Mouse (Mus musculus): ENCODE measurements at regions not wholly inside any gene's neighbourhood (a gene's known extent, or its start where the extent isn't known, plus 50 kb on each side); places are given as distances from the start of the nearest gene placed in this dataset.
A peak's percentile ranks its signal among the peaks of the same experiment; 100 is the strongest.

- peak; percentile 71; the same call in 1 of the 2 replicates for ATAC-seq (ENCODE audit: low read depth)
- Histone ChIP-seq H3K4me1 (replicated peaks; ENCODE audit: control insufficient read depth, insufficient read depth, low read length) (no peaks in the 10 kb centered on the region), H3K9ac (ENCODE audit: low read length) (no peak overlapping the region)
Observed at GRCm38 (mm10) chr1:193870731-193871130, 500.6 kb upstream of the Camk1g start.

GRCm38 (mm10) chr1:193868639-193869320, 498.7 kb upstream of the Camk1g start:
- H3K9me3 ChIP-seq (ENCODE audit: control insufficient read depth, low read length): no peaks in the 10 kb centered on the region
- H3K27ac ChIP-seq (ENCODE audit: low read length): no peak overlapping the region
- 86% methylated on average over 4 of the region's 4 CpGs for WGBS
- no peak for ATAC-seq (ENCODE audit: low read depth)
- no peak overlapping the region for H3K4me2 ChIP-seq (ENCODE audit: low read depth, low read length)
- no peaks in the 10 kb centered on the region for H3K27me3 ChIP-seq (ENCODE audit: control insufficient read depth, insufficient read depth, low read depth, low read length)
- no peak overlapping the region for H3K9ac ChIP-seq (ENCODE audit: low read length)
- no peaks in the 10 kb centered on the region for H3K4me1 ChIP-seq (replicated peaks; ENCODE audit: control insufficient read depth, insufficient read depth, low read length)
- no peaks in the 10 kb centered on the region for H3K36me3 ChIP-seq (ENCODE audit: control insufficient read depth, insufficient read depth, low read length)
- H3K4me3 ChIP-seq (ENCODE audit: low read length): no peak overlapping the region

More at GRCm38 (mm10) chr1:193870731-193871130, 500.6 kb upstream of the Camk1g start:
- no peaks in the 10 kb centered on the region for H3K9me3 ChIP-seq (ENCODE audit: control insufficient read depth, low read length)
- no peaks in the 10 kb centered on the region for H3K27me3 ChIP-seq (ENCODE audit: control insufficient read depth, insufficient read depth, low read depth, low read length)
- H3K4me3 ChIP-seq (ENCODE audit: low read length): no peak overlapping the region
- H3K36me3 ChIP-seq (ENCODE audit: control insufficient read depth, insufficient read depth, low read length): no peaks in the 10 kb centered on the region
- no peak overlapping the region for H3K27ac ChIP-seq (ENCODE audit: low read length)
- 42% methylated on average over 2 of the region's 2 CpGs for WGBS
- no peak overlapping the region for H3K4me2 ChIP-seq (ENCODE audit: low read depth, low read length)

GRCm38 (mm10) chr1:193860767-193861299, 490.7 kb upstream of the Camk1g start:
- Histone ChIP-seq H3K4me2 (ENCODE audit: low read depth, low read length) (no peak overlapping the region), H3K9ac (ENCODE audit: low read length) (no peak overlapping the region), H3K27ac (ENCODE audit: low read length) (no peak overlapping the region), H3K36me3 (ENCODE audit: control insufficient read depth, insufficient read depth, low read length) (no peaks in the 10 kb centered on the region), H3K4me1 (replicated peaks; ENCODE audit: control insufficient read depth, insufficient read depth, low read length) (0 out of 2 replicates have a peak, but pooled peaks cover 2% of the 10 kb centered on the region), H3K27me3 (ENCODE audit: control insufficient read depth, insufficient read depth, low read depth, low read length) (no peaks in the 10 kb centered on the region), H3K9me3 (ENCODE audit: control insufficient read depth, low read length) (no peaks in the 10 kb centered on the region), H3K4me3 (ENCODE audit: low read length) (no peak overlapping the region)
- 71% methylated on average over 5 of the region's 5 CpGs for WGBS
- ATAC-seq (ENCODE audit: low read depth): no peak

GRCm38 (mm10) chr1:193860354-193860753, 490.3 kb upstream of the Camk1g start:
- Histone ChIP-seq H3K36me3 (ENCODE audit: control insufficient read depth, insufficient read depth, low read length) (no peaks in the 10 kb centered on the region), H3K9ac (ENCODE audit: low read length) (no peak overlapping the region), H3K4me1 (replicated peaks; ENCODE audit: control insufficient read depth, insufficient read depth, low read length) (0 out of 2 replicates have a peak, but pooled peaks cover 2% of the 10 kb centered on the region), H3K27me3 (ENCODE audit: control insufficient read depth, insufficient read depth, low read depth, low read length) (no peaks in the 10 kb centered on the region), H3K4me3 (ENCODE audit: low read length) (no peak overlapping the region), H3K9me3 (ENCODE audit: control insufficient read depth, low read length) (no peaks in the 10 kb centered on the region), H3K4me2 (ENCODE audit: low read depth, low read length) (no peak overlapping the region), H3K27ac (ENCODE audit: low read length) (no peak overlapping the region)
- ATAC-seq (ENCODE audit: low read depth): peak; percentile 47
- WGBS: 43% methylated on average over 2 of the region's 2 CpGs

GRCm38 (mm10) chr1:193859257-193860125, 489.4 kb upstream of the Camk1g start:
- WGBS: 40% methylated on average over 10 of the region's 10 CpGs
- H3K9me3 ChIP-seq (ENCODE audit: control insufficient read depth, low read length): no peaks in the 10 kb centered on the region
- no peak overlapping the region for H3K4me3 ChIP-seq (ENCODE audit: low read length)
- 0 out of 2 replicates have a peak, but pooled peaks cover 2% of the 10 kb centered on the region for H3K4me1 ChIP-seq (replicated peaks; ENCODE audit: control insufficient read depth, insufficient read depth, low read length)
- peak; percentile 51; the same call in 1 of the 2 replicates for ATAC-seq (ENCODE audit: low read depth)
- H3K36me3 ChIP-seq (ENCODE audit: control insufficient read depth, insufficient read depth, low read length): no peaks in the 10 kb centered on the region
- H3K9ac ChIP-seq (ENCODE audit: low read length): no peak overlapping the region
- H3K4me2 ChIP-seq (ENCODE audit: low read depth, low read length): no peak overlapping the region
- H3K27ac ChIP-seq (ENCODE audit: low read length): 0 out of 2 replicates have a peak overlapping the region, but pooled peaks have one; percentile 12
- H3K27me3 ChIP-seq (ENCODE audit: control insufficient read depth, insufficient read depth, low read depth, low read length): no peaks in the 10 kb centered on the region

- Histone ChIP-seq H3K27me3 (ENCODE audit: control insufficient read depth, insufficient read depth, low read depth, low read length) (no peaks in the 10 kb centered on the region), H3K4me2 (ENCODE audit: low read depth, low read length) (no peak overlapping the region), H3K27ac (ENCODE audit: low read length) (no peak overlapping the region), H3K36me3 (ENCODE audit: control insufficient read depth, insufficient read depth, low read length) (no peaks in the 10 kb centered on the region), H3K9me3 (ENCODE audit: control insufficient read depth, low read length) (no peaks in the 10 kb centered on the region), H3K9ac (ENCODE audit: low read length) (no peak overlapping the region), H3K4me1 (replicated peaks; ENCODE audit: control insufficient read depth, insufficient read depth, low read length) (no peaks in the 10 kb centered on the region), H3K4me3 (ENCODE audit: low read length) (no peak overlapping the region)
- WGBS: 83% methylated on average over 5 of the region's 5 CpGs
- no peak for ATAC-seq (ENCODE audit: low read depth)
Observed at GRCm38 (mm10) chr1:193847922-193848321, 477.8 kb upstream of the Camk1g start.

- no peak overlapping the region for H3K4me3 ChIP-seq (ENCODE audit: low read length)
- H3K27me3 ChIP-seq (ENCODE audit: control insufficient read depth, insufficient read depth, low read depth, low read length): no peaks in the 10 kb centered on the region
- no peak overlapping the region for H3K9ac ChIP-seq (ENCODE audit: low read length)
- no peaks in the 10 kb centered on the region for H3K9me3 ChIP-seq (ENCODE audit: control insufficient read depth, low read length)
- no peaks in the 10 kb centered on the region for H3K36me3 ChIP-seq (ENCODE audit: control insufficient read depth, insufficient read depth, low read length)
- no peak overlapping the region for H3K27ac ChIP-seq (ENCODE audit: low read length)
- no peaks in the 10 kb centered on the region for H3K4me1 ChIP-seq (replicated peaks; ENCODE audit: control insufficient read depth, insufficient read depth, low read length)
- no peak overlapping the region for H3K4me2 ChIP-seq (ENCODE audit: low read depth, low read length)
- no peak for ATAC-seq (ENCODE audit: low read depth)
Observed at GRCm38 (mm10) chr1:193844868-193845267, 474.8 kb upstream of the Camk1g start.

GRCm38 (mm10) chr1:193844461-193844860, 474.4 kb upstream of the Camk1g start:
- Histone ChIP-seq H3K27me3 (ENCODE audit: control insufficient read depth, insufficient read depth, low read depth, low read length) (no peaks in the 10 kb centered on the region), H3K27ac (ENCODE audit: low read length) (no peak overlapping the region), H3K4me3 (ENCODE audit: low read length) (no peak overlapping the region), H3K9ac (ENCODE audit: low read length) (no peak overlapping the region), H3K9me3 (ENCODE audit: control insufficient read depth, low read length) (no peaks in the 10 kb centered on the region), H3K4me2 (ENCODE audit: low read depth, low read length) (no peak overlapping the region), H3K36me3 (ENCODE audit: control insufficient read depth, insufficient read depth, low read length) (no peaks in the 10 kb centered on the region), H3K4me1 (replicated peaks; ENCODE audit: control insufficient read depth, insufficient read depth, low read length) (no peaks in the 10 kb centered on the region)
- WGBS: 32% methylated on average over 1 of the region's 1 CpGs
- ATAC-seq (ENCODE audit: low read depth): no peak

- H3K4me2 ChIP-seq (ENCODE audit: low read depth, low read length): no peak overlapping the region
- H3K4me1 ChIP-seq (replicated peaks; ENCODE audit: control insufficient read depth, insufficient read depth, low read length): no peaks in the 10 kb centered on the region
- H3K27ac ChIP-seq (ENCODE audit: low read length): no peak overlapping the region
- H3K4me3 ChIP-seq (ENCODE audit: low read length): no peak overlapping the region
- ATAC-seq (ENCODE audit: low read depth): no peak
- H3K9me3 ChIP-seq (ENCODE audit: control insufficient read depth, low read length): no peaks in the 10 kb centered on the region
- no peaks in the 10 kb centered on the region for H3K36me3 ChIP-seq (ENCODE audit: control insufficient read depth, insufficient read depth, low read length)
- 38% methylated on average over 3 of the region's 3 CpGs for WGBS
- H3K9ac ChIP-seq (ENCODE audit: low read length): no peak overlapping the region
- H3K27me3 ChIP-seq (ENCODE audit: control insufficient read depth, insufficient read depth, low read depth, low read length): no peaks in the 10 kb centered on the region
Observed at GRCm38 (mm10) chr1:193800998-193801397, 430.9 kb upstream of the Camk1g start.
